9 mouse cellular contexts compared by ENCODE assay signal in genomic region chr11:104625453-104626402, GRCm38 (mm10). TPM values are rescaled to one million over a fixed set of nuclear protein-coding genes. Genes with fewer than 3 reads are reported as not detected.
DNase-seq lines count a peak whose midpoint lies in the region; ATAC-seq lines count a peak whose summit lies in the region.
"Had no signal": no experiment of that assay in that cellular context is flagged by ENCODE, and none has a peak within 500 bp of the region (broad histone marks: within the 10 kb centered on the region; RNA-seq: fewer than 3 reads in every experiment).

No protein-coding gene starts in this region.

- ATAC-seq in hindbrain, embryonic 12.5 days (ENCODE audit: low FRiP score), result no peak
- 0 out of 2 replicates have a peak, but pooled peaks have one; percentile 47 for ATAC-seq in liver, embryonic 15.5 days (ENCODE audit: insufficient read depth)

- no peaks in the 10 kb centered on the region for H3K27me3 ChIP-seq in hindbrain, embryonic 10.5 days (ENCODE audit: insufficient read depth, poor library complexity, severe bottlenecking)
- H3K27me3 ChIP-seq in hindbrain, embryonic 12.5 days, result peaks cover 2% of the 10 kb centered on the region; the same call in 1 of the 2 replicates
- no peaks in the 10 kb centered on the region for H3K27me3 ChIP-seq in liver, embryonic 15.5 days
- H3K27me3 ChIP-seq: CH12.LX had no signal

- no peak overlapping the region for H3K4me2 ChIP-seq in hindbrain, embryonic 12.5 days (replicated peaks)
- H3K4me2 ChIP-seq in liver, embryonic 15.5 days, result no peak overlapping the region; the same call in 1 of the 2 replicates

- peaks cover 33% of the 10 kb centered on the region for H3K4me1 ChIP-seq in hindbrain, embryonic 10.5 days (replicated peaks)
- peaks cover 10% of the 10 kb centered on the region; the same call in 1 of the 2 replicates for H3K4me1 ChIP-seq in hindbrain, embryonic 12.5 days
- H3K4me1 ChIP-seq in liver, embryonic 15.5 days (replicated peaks), result peaks cover 33% of the 10 kb centered on the region

- WGBS in hindbrain, embryonic 10.5 days, result 41% methylated on average over 12 of the region's 12 CpGs
- WGBS in hindbrain, embryonic 12.5 days, result 43% methylated on average over 12 of the region's 12 CpGs
- 44% methylated on average over 12 of the region's 12 CpGs for WGBS in liver, embryonic 15.5 days (ENCODE audit: insufficient replicate concordance)

- H3K9ac ChIP-seq in hindbrain, embryonic 12.5 days, result no peak overlapping the region
- no peak overlapping the region for H3K9ac ChIP-seq in liver, embryonic 15.5 days

- H3K36me3 ChIP-seq in hindbrain, embryonic 10.5 days, result no peaks in the 10 kb centered on the region
- H3K36me3 ChIP-seq in hindbrain, embryonic 12.5 days, result no peaks in the 10 kb centered on the region
- no peaks in the 10 kb centered on the region for H3K36me3 ChIP-seq in liver, embryonic 15.5 days (replicated peaks)

- H3K27ac ChIP-seq in hindbrain, embryonic 10.5 days, result peak overlapping the region; percentile 53; the same call in 1 of the 2 replicates
- no peak overlapping the region for H3K27ac ChIP-seq in hindbrain, embryonic 12.5 days
- H3K27ac ChIP-seq in liver, embryonic 15.5 days (replicated peaks), result no peak overlapping the region

- H3K4me3 ChIP-seq in hindbrain, embryonic 10.5 days, result no peak overlapping the region
- H3K4me3 ChIP-seq in hindbrain, embryonic 12.5 days, result no peak overlapping the region
- H3K4me3 ChIP-seq in liver, embryonic 15.5 days (replicated peaks), result no peak overlapping the region

- DNase-seq in hindbrain, embryonic 10.5 days (ENCODE audit: low spot score), result peak; percentile 59
- peak; percentile 57 for DNase-seq in WW6 (ENCODE audit: low read depth, low spot score)
- peak; percentile 62 for DNase-seq in heart, adult 8-10 months (ENCODE audit: low spot score)
- no peak for DNase-seq in right cerebral cortex, postnatal 25 days
- DNase-seq in right cerebral cortex, postnatal 4 days, result no peak
- no peak for DNase-seq in layer of hippocampus, adult 9-10 months (ENCODE audit: low spot score)

- H3K9me3 ChIP-seq in hindbrain, embryonic 10.5 days, result no peaks in the 10 kb centered on the region
- H3K9me3 ChIP-seq in hindbrain, embryonic 12.5 days (replicated peaks), result no peaks in the 10 kb centered on the region
- H3K9me3 ChIP-seq in liver, embryonic 15.5 days (replicated peaks), result no peaks in the 10 kb centered on the region

RNA-seq across cellular contexts. Expression of gene Itgb3, which starts 17.9 kb away (rescaled TPM):
- 3.5 and 3.6 TPM in 2 replicates for polyA plus RNA-seq in hindbrain, embryonic 10.5 days (2016; fragmentation: Nextera tagmentation; extraction: Ambion mirVana)
- polyA plus RNA-seq in hindbrain, embryonic 12.5 days (2016; fragmentation: Nextera tagmentation; extraction: Ambion mirVana), result 2.9 and 3.4 TPM in 2 replicates
- total RNA-seq in heart, adult 8-10 months (2022), result 1 to 10 TPM; 2.2 to 4.1 (median 2.9) TPM
- polyA plus RNA-seq in liver, embryonic 15.5 days (2015; fragmentation: Nextera tagmentation; extraction: Ambion mirVana), result 12.4 and 15.0 TPM in 2 replicates

RNA-seq across cellular contexts. Expression of gene Gm11639, which starts 59.8 kb away (rescaled TPM):
- polyA plus RNA-seq in hindbrain, embryonic 10.5 days (2016; fragmentation: Nextera tagmentation; extraction: Ambion mirVana), result 0.01 TPM in 1 of 2 replicates, not detected in the other
- not detected in 2 replicates for polyA plus RNA-seq in hindbrain, embryonic 12.5 days (2016; fragmentation: Nextera tagmentation; extraction: Ambion mirVana)
- under 1 TPM; 0.03 TPM for total RNA-seq in heart, adult 8-10 months (2022)
- 0.05 TPM in 2 replicates for polyA plus RNA-seq in liver, embryonic 15.5 days (2015; fragmentation: Nextera tagmentation; extraction: Ambion mirVana)

Comparison
In these comparisons a context has a peak if more than half of its experiments do, and no peak if none do; other contexts are left out.
1. DNase-seq: peak in hindbrain, embryonic 10.5 days (single experiment), WW6 (single experiment) and heart, adult 8-10 months (single experiment); none in right cerebral cortex, postnatal 25 days (single experiment), right cerebral cortex, postnatal 4 days (single experiment) and layer of hippocampus, adult 9-10 months (single experiment).